Mouse (Mus musculus) naive thymus-derived CD4-positive, alpha-beta T cell, adult 2 months (primary cell): ENCODE results near the gene Zfp239.

Source experiments
- DNase-seq: peaks from one replicate; pipeline ENCODE4 v3.0.0-alpha.2; 2011; ENCODE audit warnings: low read depth

Zfp239 gene

GRCm38 (mm10) chr6:117907301-117907978, 45.5 kb downstream of the Zfp239 start:
- peak; percentile 97 for DNase-seq

- DNase-seq: no peak
Observed at GRCm38 (mm10) chr6:117907979-117908355, 46.1 kb downstream of the Zfp239 start.

DNA sequence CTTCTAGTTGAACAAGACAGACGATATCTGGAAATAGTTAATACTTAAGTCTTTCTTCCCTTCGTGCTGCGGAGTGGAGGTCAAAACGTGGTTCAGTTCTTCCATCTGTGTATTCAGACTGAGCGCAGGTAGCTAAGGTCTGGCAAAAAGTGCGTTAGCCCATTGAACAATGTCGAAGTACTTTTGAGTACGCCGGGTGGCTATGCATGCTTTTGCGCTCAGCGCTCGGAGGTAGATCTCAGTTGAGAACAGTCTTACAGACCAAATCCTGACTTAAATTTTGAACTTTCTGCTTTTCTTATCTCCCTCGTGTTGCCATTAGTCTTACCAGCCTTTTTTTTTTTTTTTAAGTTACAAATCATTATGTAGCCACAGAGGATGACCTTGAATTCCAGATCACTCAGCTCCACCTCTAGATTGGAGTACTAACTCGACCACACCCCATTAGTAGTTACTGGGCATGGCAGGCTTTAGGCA, 46.6 kb downstream of the Zfp239 start:
- DNase-seq: peak; percentile 61

DNA sequence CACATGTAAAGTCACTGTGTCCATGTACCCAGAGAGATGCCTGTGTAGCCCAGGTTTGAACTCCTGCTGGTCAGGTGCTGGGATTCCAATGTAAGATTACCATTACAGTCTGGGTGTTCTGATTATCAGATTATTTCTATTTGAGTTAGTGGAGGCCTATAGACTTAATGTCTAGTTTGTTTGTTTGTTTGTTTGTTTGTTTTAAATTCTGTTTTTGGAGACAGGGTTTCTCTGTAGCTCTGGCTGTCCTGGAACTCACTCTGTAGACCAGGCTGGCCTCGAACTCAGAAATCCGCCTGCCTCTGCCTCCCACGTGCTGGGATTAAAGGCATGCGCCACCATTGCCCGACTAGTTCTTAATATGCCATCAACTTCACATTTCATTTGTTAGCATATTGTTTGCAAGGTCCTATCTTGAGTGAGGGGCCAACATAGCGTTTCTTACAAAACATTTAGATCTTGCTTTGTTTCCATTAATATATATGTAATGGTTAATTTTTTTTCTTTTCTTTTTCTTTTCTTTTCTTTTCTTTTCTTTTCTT, 48.3 kb downstream of the Zfp239 start:
- DNase-seq: no peak

DNA sequence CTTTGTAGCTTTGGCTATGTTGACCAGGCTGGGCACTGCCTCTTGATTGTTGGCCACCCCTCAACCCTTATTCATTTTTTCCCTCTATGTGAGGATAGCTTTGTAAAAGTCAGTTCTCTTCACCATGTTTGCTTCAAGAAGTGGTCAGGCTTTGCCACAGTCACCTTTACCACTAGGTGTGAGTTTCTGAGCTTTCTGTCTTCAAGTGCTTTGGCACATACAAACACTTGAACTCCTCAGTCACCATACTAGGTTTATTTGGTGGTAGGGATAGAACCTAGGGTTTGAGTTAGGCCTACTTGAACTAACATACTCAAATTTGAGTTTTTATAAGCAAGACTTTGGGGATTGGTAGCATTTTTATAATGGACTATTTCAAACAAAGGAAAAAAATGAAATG, 52.6 kb downstream of the Zfp239 start:
- DNase-seq: no peak

DNA sequence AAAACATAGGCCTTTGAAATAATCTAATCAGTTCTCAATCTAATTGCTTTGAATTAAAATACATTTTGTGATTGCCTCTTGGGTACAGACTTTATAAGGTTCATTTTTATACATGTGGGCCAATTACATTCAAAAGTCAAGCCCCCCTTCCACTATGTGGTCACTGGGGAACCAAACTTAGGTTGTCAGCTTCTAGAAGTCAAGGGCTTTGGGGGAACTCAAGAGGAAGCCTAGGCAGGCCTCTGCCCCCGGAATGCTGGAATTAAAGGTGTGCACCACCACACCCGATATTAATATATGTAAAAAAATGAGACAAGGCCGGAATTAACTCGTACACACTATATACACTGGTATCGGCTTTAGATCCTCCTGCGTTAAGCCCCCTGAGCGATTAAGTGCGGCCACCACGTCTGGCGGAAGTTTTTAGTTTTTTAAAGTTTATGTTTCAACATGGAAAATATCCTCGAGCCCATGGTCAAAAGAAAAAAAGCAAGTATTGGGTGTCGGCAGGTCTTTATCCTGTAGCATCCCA, 54.4 kb downstream of the Zfp239 start:
- no peak for DNase-seq

- DNase-seq: peak; percentile 91
Observed at GRCm38 (mm10) chr6:117916737-117917426, 55.0 kb downstream of the Zfp239 start.

DNA sequence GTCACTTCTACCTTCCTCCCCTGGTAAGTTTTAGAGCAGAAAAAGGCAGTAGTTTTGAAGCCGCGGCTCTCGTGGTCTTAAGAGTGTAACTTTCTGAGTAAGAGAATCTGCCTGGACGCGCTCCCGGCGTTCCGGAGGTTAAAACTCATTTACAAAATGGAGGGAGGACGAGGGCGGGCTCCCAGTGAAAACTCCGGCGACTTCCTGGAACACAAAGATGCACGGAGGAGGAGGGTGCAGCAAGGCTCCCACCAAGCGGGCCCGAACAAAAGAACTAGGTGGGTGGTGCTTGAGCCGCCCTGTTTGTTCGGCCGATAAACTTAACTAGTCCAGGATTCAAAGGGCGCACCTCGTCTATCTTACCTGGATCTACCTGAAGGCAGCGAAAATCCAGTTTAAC, 55.7 kb downstream of the Zfp239 start:
- peak; percentile 82 for DNase-seq

GRCm38 (mm10) chr6:117918043-117918442, 56.1 kb downstream of the Zfp239 start:
- no peak for DNase-seq

- peak; percentile 84 for DNase-seq
Observed at GRCm38 (mm10) chr6:117920659-117921640, 59.0 kb downstream of the Zfp239 start.

GRCm38 (mm10) chr6:117922041-117922440, 60.1 kb downstream of the Zfp239 start:
- DNase-seq: no peak
